Mouse (Mus musculus) intestine, embryonic 15.5 days (tissue): ENCODE measurements around the gene Zfp78. TPM values are rescaled to one million over a fixed set of nuclear protein-coding genes. Genes with fewer than 3 reads are reported as not detected.

ENCODE experiments used
- ATAC-seq: fragments of 200-750 bp; cut with Nextera tagmentation; 2 replicates; pipeline ENCODE4 v1.8.0; 2017; ENCODE audit warnings: moderate TSS enrichment, moderate library complexity
- H3K27ac ChIP-seq: fragments of 300-500 bp; sonication (generic); 2 replicates; pipeline ENCODE4 v1.5.1; 2015; ENCODE audit warnings: mild to moderate bottlenecking, inconsistent platforms
- H3K27me3 ChIP-seq: fragments of 300-500 bp; sonication (generic); replicated peaks from 2 replicates; pipeline ENCODE4 v1.6.1; 2015; ENCODE audit warnings: inconsistent platforms
- H3K36me3 ChIP-seq: fragments of 300-500 bp; sonication (generic); 2 replicates; pipeline ENCODE4 v1.6.1; 2015; ENCODE audit warnings: inconsistent platforms
- H3K4me1 ChIP-seq: fragments of 300-500 bp; sonication (generic); replicated peaks from 2 replicates; pipeline ENCODE4 v1.6.1; 2015; ENCODE audit warnings: inconsistent platforms
- H3K4me2 ChIP-seq: fragments of 300-500 bp; sonication (generic); replicated peaks from 2 replicates; pipeline ENCODE4 v1.6.1; 2015; ENCODE audit warnings: mild to moderate bottlenecking, inconsistent platforms
- H3K4me3 ChIP-seq: fragments of 300-500 bp; sonication (generic); replicated peaks from 2 replicates; pipeline ENCODE4 v1.5.1; 2015; ENCODE audit warnings: inconsistent platforms
- H3K9ac ChIP-seq: fragments of 300-500 bp; sonication (generic); 2 replicates; pipeline ENCODE4 v1.6.1; 2015; ENCODE audit warnings: inconsistent platforms
- H3K9me3 ChIP-seq: fragments of 300-500 bp; sonication (generic); 2 replicates; pipeline ENCODE4 v1.6.1; 2016; ENCODE audit warnings: inconsistent platforms
- WGBS: fragments of 180-500 bp; shearing (Covaris S2); methylation state at CpG from one replicate; pipeline ENCODE4 v1.1.7; 2015; 5-methylcytosine and 5-hydroxymethylcytosine counted together
- polyA plus RNA-seq: library from polyadenylated mRNA; unstranded; fragments of >200 nt; fragmentation: Nextera tagmentation; extraction: Ambion mirVana; gene quantifications from 2 replicates; pipeline ENCODE4 v1.2.1, GENCODE M21; 2015

Zfp78 gene
- 2.0 and 2.3 TPM in 2 replicates for polyA plus RNA-seq

GRCm38 (mm10) chr7:6363047-6363488, at the start of gene Zfp78:
TSS of gene Zfp78 (plus strand) at chr7:6363280.
- H3K36me3 ChIP-seq, result no peaks in the 10 kb centered on the region
- ATAC-seq, result peak; percentile 86
- peak within 1 kb of the TSS; percentile 40 for H3K4me3 ChIP-seq
- H3K4me2 ChIP-seq, result peak within 1 kb of the TSS; percentile 61
- WGBS, result under 1% methylated on average over 23 of the region's 23 CpGs
- H3K4me1 ChIP-seq, result 0 out of 2 replicates have a peak, but pooled peaks cover 6% of the 10 kb centered on the region
- H3K27ac ChIP-seq, result peak within 1 kb of the TSS; percentile 77
- H3K9ac ChIP-seq, result peak within 1 kb of the TSS; percentile 48
- H3K27me3 ChIP-seq, result no peaks in the 10 kb centered on the region
- H3K9me3 ChIP-seq, result no peaks in the 10 kb centered on the region

DNA sequence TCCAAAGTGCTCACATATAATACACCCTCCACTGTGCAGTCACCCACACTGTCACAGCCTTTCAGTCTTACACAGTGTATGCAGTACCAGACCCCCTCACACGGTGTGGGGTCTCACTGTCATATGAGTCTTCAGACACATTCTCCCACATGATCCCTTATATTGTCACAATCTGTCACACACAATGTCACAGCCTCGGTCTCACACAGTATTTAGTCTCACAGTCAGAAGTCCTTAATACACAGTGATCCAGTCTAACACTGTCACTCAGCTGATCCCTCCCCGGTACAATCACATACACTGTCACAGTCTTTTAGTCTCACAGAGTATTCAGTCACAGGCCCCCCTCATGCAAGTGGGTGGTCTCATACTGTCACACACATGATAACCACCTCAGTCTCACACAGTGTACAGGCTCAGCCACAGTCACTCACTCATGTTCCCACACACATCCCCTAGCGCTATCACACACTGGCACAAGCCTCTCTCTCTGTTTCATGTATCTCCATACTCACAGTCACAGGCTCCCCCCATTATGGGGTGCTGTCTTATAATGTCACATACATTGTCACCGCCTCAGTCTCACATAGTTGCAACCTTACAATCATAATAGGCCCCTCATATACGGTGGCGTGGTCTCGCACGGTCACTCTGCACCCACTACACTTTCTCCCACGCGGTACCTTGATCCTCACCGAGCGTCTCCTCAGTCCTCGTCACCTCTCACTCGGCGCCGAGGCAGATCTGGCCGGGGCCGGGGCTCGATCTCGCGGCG, 32.4 kb upstream of the Zfp78 start:
- H3K9ac ChIP-seq, result peak overlapping the region; percentile 52
- H3K36me3 ChIP-seq, result no peaks in the 10 kb centered on the region
- peak overlapping the region; percentile 72 for H3K4me2 ChIP-seq
- H3K27ac ChIP-seq, result peak overlapping the region; percentile 68; the same call in 1 of the 2 replicates
- 16% methylated on average over 23 of the region's 23 CpGs for WGBS
- H3K4me1 ChIP-seq, result peaks cover 3% of the 10 kb centered on the region; the same call in 1 of the 2 replicates
- no peaks in the 10 kb centered on the region for H3K27me3 ChIP-seq
- peak overlapping the region; percentile 56 for H3K4me3 ChIP-seq
- peak; percentile 79 for ATAC-seq
- H3K9me3 ChIP-seq, result no peaks in the 10 kb centered on the region

DNA sequence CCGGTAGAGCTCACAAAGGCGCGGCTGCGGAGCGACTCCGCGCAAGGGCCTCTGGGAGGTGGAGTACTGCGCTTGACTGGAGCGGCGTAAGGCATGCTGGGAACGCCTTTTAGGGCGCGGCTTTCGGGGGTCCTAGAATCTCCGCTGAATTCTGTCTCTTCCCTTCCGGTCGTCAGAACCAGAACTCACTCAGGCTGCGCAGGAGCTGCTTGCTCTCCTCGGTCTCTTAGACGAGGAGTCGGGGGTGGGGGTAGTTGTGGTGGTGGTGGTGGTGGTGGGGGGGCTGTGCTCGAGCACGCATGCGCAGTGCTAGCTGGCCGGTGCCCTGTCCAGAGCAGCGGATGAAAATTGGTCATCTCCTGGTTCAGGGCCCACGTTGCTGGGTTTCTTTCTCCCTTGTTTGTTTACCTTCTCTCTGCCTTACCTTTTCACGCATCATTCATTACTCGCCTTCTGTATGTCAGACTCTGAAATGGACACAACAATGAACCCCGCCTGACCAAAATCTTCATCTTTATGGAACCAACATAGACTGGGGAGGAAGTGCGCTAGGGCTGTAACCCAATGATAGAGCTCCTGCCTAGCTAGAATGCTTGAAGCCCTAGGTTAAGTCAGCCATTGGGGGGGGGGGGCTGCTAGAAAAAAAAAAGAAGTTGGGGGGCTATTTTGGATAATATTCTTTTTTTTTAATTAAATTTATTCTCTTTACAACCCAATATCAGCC, 31.7 kb upstream of the Zfp78 start, which contains the start of gene Zfp583:
Zfp583 (minus strand) TSS at position 53 of the 724 bp plus-strand sequence.
- Histone ChIP-seq H3K27ac (peak within 1 kb of the TSS; percentile 68; the same call in 1 of the 2 replicates), H3K27me3 (no peaks in the 10 kb centered on the region), H3K4me1 (peaks cover 3% of the 10 kb centered on the region; the same call in 1 of the 2 replicates), H3K9me3 (no peaks in the 10 kb centered on the region), H3K36me3 (no peaks in the 10 kb centered on the region), H3K9ac (peak within 1 kb of the TSS; percentile 52), H3K4me2 (peak within 1 kb of the TSS; percentile 72), H3K4me3 (peak within 1 kb of the TSS; percentile 56)
- peak; percentile 98 for ATAC-seq
- 3% methylated on average over 31 of the region's 31 CpGs for WGBS

DNA sequence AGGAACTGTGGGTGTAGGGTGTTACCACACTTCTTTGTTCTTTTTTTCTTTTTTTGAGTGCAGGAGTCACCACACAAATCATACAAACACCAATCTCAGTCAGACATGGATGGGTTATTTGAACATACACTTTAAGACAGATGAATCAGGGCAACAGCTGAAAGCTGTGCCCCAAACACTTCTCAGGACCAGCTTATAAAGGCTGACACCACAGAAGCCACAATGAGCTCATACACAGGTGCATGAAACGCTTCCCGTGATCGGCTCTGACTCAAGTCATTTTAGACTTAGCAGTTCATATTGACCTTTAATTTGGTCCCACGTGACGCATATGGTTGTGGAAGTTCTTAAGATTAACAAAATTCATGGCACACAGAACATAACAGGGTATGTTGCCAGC, 23.2 kb upstream of the Zfp78 start:
- ATAC-seq, result no peak
- no peak overlapping the region for H3K4me2 ChIP-seq
- H3K4me1 ChIP-seq, result no peaks in the 10 kb centered on the region
- no peak overlapping the region for H3K27ac ChIP-seq
- no peak overlapping the region for H3K4me3 ChIP-seq
- H3K9ac ChIP-seq, result no peak overlapping the region
- H3K27me3 ChIP-seq, result no peaks in the 10 kb centered on the region
- H3K36me3 ChIP-seq, result no peaks in the 10 kb centered on the region
- no peaks in the 10 kb centered on the region for H3K9me3 ChIP-seq
- WGBS, result 77% methylated on average over 5 of the region's 5 CpGs

DNA sequence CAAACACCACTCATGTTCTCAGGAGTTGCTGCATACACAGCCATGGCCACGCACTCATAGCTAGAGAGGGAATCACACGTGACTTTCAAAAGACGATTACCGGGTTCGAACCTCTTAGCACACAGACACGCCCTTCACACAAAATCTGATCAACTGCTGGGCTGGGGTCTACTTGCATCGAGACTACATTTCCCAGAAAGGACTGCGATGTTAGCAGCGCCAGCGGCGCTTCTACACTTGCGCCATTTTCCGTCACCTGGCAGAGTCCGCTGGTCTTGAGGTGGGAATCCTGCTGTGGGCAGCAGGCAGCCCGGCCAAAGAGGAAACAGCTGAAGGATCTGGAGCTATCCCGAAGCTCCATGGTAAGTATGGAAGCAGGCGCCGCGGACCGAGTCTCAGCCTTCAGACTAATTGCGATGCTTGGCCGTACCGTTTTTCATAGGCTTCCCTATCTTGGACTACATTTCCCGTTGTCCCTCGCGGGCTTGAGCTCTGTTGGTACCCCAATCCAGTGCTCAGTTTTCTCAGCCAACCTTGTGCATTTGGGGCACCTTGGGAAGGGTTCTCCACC, 19.5 kb upstream of the Zfp78 start, which contains the start of gene Gm3854:
Gm3854 (plus strand) TSS at position 259 of the 571 bp plus-strand sequence.
- Histone ChIP-seq H3K27me3 (no peaks in the 10 kb centered on the region), H3K4me1 (no peaks in the 10 kb centered on the region), H3K4me3 (peak within 1 kb of the TSS; percentile 64), H3K9ac (peak within 1 kb of the TSS; percentile 48), H3K4me2 (peak within 1 kb of the TSS; percentile 55), H3K36me3 (no peaks in the 10 kb centered on the region), H3K9me3 (no peaks in the 10 kb centered on the region), H3K27ac (no peak within 1 kb of the TSS)
- peak; percentile 95 for ATAC-seq
- under 1% methylated on average over 26 of the region's 26 CpGs for WGBS

DNA sequence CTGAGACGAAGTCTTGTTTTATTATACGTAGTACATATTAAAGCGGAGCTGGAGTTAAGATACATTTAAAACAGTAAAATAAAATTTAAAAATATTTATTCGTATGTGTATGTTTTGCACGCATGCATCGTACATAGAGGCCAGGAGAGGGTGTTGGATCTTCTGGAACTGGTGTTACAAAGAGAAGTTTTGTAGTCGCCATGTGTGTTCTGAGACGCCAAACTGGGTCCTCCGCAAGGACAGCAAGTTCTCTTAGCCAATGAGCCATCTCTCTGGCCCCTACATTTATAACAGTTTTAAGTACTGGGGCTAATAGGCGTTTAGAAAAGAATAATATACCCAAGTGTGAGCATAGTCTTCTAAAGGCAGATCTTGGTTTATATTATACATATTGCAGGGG, 19.0 kb upstream of the Zfp78 start:
- no peaks in the 10 kb centered on the region for H3K27me3 ChIP-seq
- WGBS, result 33% methylated on average over 10 of the region's 10 CpGs
- ATAC-seq, result peak; percentile 21
- H3K4me2 ChIP-seq, result peak overlapping the region; percentile 55
- H3K9ac ChIP-seq, result peak overlapping the region; percentile 48; the same call in 1 of the 2 replicates
- H3K27ac ChIP-seq, result no peak overlapping the region
- no peaks in the 10 kb centered on the region for H3K9me3 ChIP-seq
- peak overlapping the region; percentile 64 for H3K4me3 ChIP-seq
- no peaks in the 10 kb centered on the region for H3K36me3 ChIP-seq
- H3K4me1 ChIP-seq, result no peaks in the 10 kb centered on the region

DNA sequence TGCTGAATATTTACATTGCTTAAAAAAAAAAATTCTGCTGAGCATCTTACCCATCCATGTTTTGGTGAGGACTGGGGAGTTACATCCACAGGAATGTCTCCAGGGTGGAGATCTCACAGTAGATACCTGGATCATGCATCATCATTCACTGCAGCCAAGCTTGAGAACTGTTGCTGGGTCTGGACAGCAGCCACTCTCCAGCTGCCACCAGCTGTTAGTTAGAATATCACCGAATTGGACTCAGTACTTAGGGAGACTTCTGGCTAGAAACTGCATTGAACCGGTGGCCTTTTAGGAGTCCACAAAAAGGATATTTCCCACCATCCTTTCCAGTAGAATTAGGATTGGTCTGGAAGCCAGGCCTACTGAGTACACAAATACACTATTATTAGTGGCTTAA, 5.0 kb upstream of the Zfp78 start:
- Histone ChIP-seq H3K27ac (no peak overlapping the region), H3K27me3 (no peaks in the 10 kb centered on the region), H3K4me2 (no peak overlapping the region), H3K9me3 (no peaks in the 10 kb centered on the region), H3K4me3 (no peak overlapping the region), H3K4me1 (no peaks in the 10 kb centered on the region), H3K9ac (no peak overlapping the region), H3K36me3 (no peaks in the 10 kb centered on the region)
- ATAC-seq, result no peak
- 48% methylated on average over 2 of the region's 2 CpGs for WGBS

GRCm38 (mm10) chr7:6358937-6359590, 4.0 kb upstream of the Zfp78 start:
- ATAC-seq, result no peak
- H3K4me2 ChIP-seq, result no peak overlapping the region
- H3K27me3 ChIP-seq, result no peaks in the 10 kb centered on the region
- no peak overlapping the region for H3K9ac ChIP-seq
- H3K9me3 ChIP-seq, result no peaks in the 10 kb centered on the region
- H3K4me1 ChIP-seq, result 0 out of 2 replicates have a peak, but pooled peaks cover 5% of the 10 kb centered on the region
- H3K36me3 ChIP-seq, result no peaks in the 10 kb centered on the region
- WGBS, result 50% methylated on average over 10 of the region's 10 CpGs
- no peak overlapping the region for H3K4me3 ChIP-seq
- H3K27ac ChIP-seq, result no peak overlapping the region

GRCm38 (mm10) chr7:6360477-6361060, 2.5 kb upstream of the Zfp78 start:
- no peak for ATAC-seq
- 0 out of 2 replicates have a peak, but pooled peaks cover 6% of the 10 kb centered on the region for H3K4me1 ChIP-seq

DNA sequence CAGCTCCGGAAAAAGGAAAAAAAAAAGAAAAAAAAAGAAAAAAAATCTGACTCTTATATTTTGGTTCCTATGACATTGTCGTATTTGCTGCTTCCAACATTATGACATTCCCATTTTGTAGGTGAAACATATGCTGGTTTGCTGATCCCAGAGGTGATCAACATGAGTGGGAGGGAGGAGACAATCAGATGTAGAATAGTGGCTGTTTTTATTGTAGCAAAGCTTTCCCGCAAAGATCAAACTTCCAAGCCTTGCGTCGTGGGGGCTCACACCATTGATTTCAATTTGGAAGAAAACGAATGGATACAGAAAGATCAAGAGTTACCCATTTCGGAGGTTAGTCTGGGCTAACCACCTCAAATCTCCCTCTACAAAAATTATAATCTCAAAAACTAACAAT, 1.3 kb upstream of the Zfp78 start:
- H3K27ac ChIP-seq, result peak overlapping the region; percentile 77
- 22% methylated on average over 7 of the region's 7 CpGs for WGBS
- H3K4me2 ChIP-seq, result peak overlapping the region; percentile 61
- peak overlapping the region; percentile 48; the same call in 1 of the 2 replicates for H3K9ac ChIP-seq
- ATAC-seq, result no peak
- H3K4me3 ChIP-seq, result peak overlapping the region; percentile 40
- H3K4me1 ChIP-seq, result 0 out of 2 replicates have a peak, but pooled peaks cover 6% of the 10 kb centered on the region
- no peaks in the 10 kb centered on the region for H3K27me3 ChIP-seq
- H3K36me3 ChIP-seq, result no peaks in the 10 kb centered on the region
- no peaks in the 10 kb centered on the region for H3K9me3 ChIP-seq

More at GRCm38 (mm10) chr7:6360477-6361060, 2.5 kb upstream of the Zfp78 start:
- Histone ChIP-seq H3K4me3 (no peak overlapping the region), H3K9me3 (no peaks in the 10 kb centered on the region), H3K4me2 (no peak overlapping the region), H3K27me3 (no peaks in the 10 kb centered on the region), H3K27ac (no peak overlapping the region), H3K9ac (no peak overlapping the region), H3K36me3 (no peaks in the 10 kb centered on the region)
- WGBS, result 10% methylated on average over 9 of the region's 9 CpGs
